Mouse (Mus musculus) spleen, adult 2 months (tissue): Measurements from ENCODE around the gene Tmem110.

ENCODE experiments used
- CTCF ChIP-seq: fragments of 200-500 bp; IDR thresholded peaks from 2 replicates; pipeline ENCODE4 v1.5.1; 2011; ENCODE audit warnings: mild to moderate bottlenecking, inconsistent platforms; ENCODE audit not compliant: insufficient read depth, insufficient read length, insufficient replicate concordance; ENCODE audit errors: extremely low read depth
- POLR2A ChIP-seq: fragments of 200-500 bp; IDR thresholded peaks from 2 replicates; pipeline ENCODE4 v1.6.1; 2011; ENCODE audit warnings: low read depth, low read length, inconsistent platforms

GRCm38 (mm10) chr14:30869391-30869801 lies 44.0 kb downstream of the Tmem110 start:
- no peak for TF ChIP-seq POLR2A
- TF ChIP-seq CTCF: no peak
